Mouse (Mus musculus): Measurements from ENCODE around the gene Chst1. TPM values are rescaled to one million over a fixed set of nuclear protein-coding genes. Genes with fewer than 3 reads are reported as not detected.
A peak's percentile ranks its signal among the peaks of the same experiment; 100 is the strongest.

Gene Chst1
- polyA plus RNA-seq, 1 experiment from 2014 or later: 18.9 TPM

- Histone ChIP-seq H3K27me3 (replicated peaks; ENCODE audit: control insufficient read depth, insufficient read depth, low read length) (no peaks in the 10 kb centered on the region), H3K4me3 (ENCODE audit: low read depth, low read length) (no peak overlapping the region), H3K9me3 (replicated peaks; ENCODE audit: control insufficient read depth, low read length) (no peaks in the 10 kb centered on the region), H3K4me1 (ENCODE audit: control insufficient read depth, insufficient read depth, low read length) (peaks cover 7% of the 10 kb centered on the region; the same call in 1 of the 2 replicates), H3K9ac (ENCODE audit: low read length) (no peak overlapping the region), H3K36me3 (ENCODE audit: control insufficient read depth, insufficient read depth, low read length) (0 out of 2 replicates have a peak, but pooled peaks cover 4% of the 10 kb centered on the region), H3K4me2 (ENCODE audit: low read length) (no peak overlapping the region), H3K27ac (ENCODE audit: low read depth, low read length) (no peak overlapping the region)
- ATAC-seq (no peak), DNase-seq (ENCODE audit: low spot score) (no peak)
- 70% methylated on average over 6 of the region's 6 CpGs for WGBS
These were observed 7.6 kb downstream of the Chst1 start for GRCm38 (mm10) chr2:92607153-92607552.

DNA sequence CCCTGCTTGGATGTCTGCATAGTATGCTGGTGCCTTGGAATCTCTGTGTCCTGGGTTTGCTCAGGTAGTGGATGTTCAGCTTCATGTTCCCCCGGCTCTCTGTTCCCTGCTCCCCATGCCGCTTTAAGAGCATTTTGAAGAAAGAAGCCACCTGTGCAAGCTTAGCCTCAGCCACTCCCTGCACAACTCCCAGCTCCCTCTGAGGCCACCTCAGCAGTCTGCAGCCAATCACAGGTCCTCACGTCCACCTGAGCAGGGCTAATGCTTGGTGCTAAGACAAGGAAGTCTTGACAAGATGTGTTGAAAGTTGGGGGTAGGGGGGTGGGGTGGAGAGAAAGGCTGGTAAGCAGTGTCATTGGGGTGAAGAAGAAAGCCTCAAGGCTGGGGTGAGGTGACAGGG is 8.1 kb downstream of the Chst1 start:
- ATAC-seq: no peak
- 0 out of 2 replicates have a peak, but pooled peaks cover 5% of the 10 kb centered on the region for H3K4me1 ChIP-seq (ENCODE audit: control insufficient read depth, insufficient read depth, low read length)
- H3K36me3 ChIP-seq (ENCODE audit: control insufficient read depth, insufficient read depth, low read length): 0 out of 2 replicates have a peak, but pooled peaks cover 5% of the 10 kb centered on the region
- no peaks in the 10 kb centered on the region for H3K27me3 ChIP-seq (replicated peaks; ENCODE audit: control insufficient read depth, insufficient read depth, low read length)
- H3K4me3 ChIP-seq (ENCODE audit: low read depth, low read length): no peak overlapping the region
- no peaks in the 10 kb centered on the region for H3K9me3 ChIP-seq (replicated peaks; ENCODE audit: control insufficient read depth, low read length)
- no peak overlapping the region for H3K27ac ChIP-seq (ENCODE audit: low read depth, low read length)
- no peak for DNase-seq (ENCODE audit: low spot score)
- H3K4me2 ChIP-seq (ENCODE audit: low read length): no peak overlapping the region
- 89% methylated on average over 3 of the region's 3 CpGs for WGBS
- no peak overlapping the region for H3K9ac ChIP-seq (ENCODE audit: low read length)

DNA sequence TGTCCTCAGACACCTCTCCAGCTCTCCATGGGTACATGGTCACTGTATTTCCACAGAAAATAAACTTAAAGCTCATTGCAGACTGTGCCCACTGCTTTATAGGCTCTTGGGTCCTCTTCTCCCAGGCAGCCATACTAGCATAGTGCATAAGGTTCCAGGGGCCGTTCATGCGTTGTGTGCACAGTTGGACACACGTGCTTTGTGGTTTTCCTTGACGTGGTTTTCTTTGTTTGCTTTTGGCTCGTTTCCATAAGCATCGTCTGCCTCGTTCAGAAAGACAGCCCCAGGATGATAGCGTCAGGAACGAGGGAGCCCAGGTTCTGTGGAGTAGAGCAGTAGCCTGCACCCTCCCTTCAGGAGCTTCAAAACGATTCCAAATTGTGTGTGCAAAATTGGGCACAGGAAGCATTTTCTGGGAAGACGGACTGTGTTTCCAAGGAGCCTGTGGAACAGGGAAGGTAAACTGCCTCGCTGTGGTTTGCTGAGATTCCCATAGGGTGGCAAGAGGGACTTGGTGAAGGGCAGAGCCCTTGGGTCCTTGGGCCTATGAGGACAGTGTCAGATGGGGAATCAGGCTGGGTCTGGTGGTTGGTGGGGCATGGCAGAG is 8.6 kb downstream of the Chst1 start:
- Histone ChIP-seq H3K4me1 (ENCODE audit: control insufficient read depth, insufficient read depth, low read length) (0 out of 2 replicates have a peak, but pooled peaks cover 2% of the 10 kb centered on the region), H3K4me3 (ENCODE audit: low read depth, low read length) (no peak overlapping the region), H3K9ac (ENCODE audit: low read length) (no peak overlapping the region), H3K36me3 (ENCODE audit: control insufficient read depth, insufficient read depth, low read length) (0 out of 2 replicates have a peak, but pooled peaks cover 5% of the 10 kb centered on the region), H3K4me2 (ENCODE audit: low read length) (no peak overlapping the region), H3K27ac (ENCODE audit: low read depth, low read length) (no peak overlapping the region), H3K27me3 (replicated peaks; ENCODE audit: control insufficient read depth, insufficient read depth, low read length) (no peaks in the 10 kb centered on the region), H3K9me3 (replicated peaks; ENCODE audit: control insufficient read depth, low read length) (no peaks in the 10 kb centered on the region)
- no peak for ATAC-seq
- WGBS: 43% methylated on average over 12 of the region's 12 CpGs
- no peak for DNase-seq (ENCODE audit: low spot score)

DNA sequence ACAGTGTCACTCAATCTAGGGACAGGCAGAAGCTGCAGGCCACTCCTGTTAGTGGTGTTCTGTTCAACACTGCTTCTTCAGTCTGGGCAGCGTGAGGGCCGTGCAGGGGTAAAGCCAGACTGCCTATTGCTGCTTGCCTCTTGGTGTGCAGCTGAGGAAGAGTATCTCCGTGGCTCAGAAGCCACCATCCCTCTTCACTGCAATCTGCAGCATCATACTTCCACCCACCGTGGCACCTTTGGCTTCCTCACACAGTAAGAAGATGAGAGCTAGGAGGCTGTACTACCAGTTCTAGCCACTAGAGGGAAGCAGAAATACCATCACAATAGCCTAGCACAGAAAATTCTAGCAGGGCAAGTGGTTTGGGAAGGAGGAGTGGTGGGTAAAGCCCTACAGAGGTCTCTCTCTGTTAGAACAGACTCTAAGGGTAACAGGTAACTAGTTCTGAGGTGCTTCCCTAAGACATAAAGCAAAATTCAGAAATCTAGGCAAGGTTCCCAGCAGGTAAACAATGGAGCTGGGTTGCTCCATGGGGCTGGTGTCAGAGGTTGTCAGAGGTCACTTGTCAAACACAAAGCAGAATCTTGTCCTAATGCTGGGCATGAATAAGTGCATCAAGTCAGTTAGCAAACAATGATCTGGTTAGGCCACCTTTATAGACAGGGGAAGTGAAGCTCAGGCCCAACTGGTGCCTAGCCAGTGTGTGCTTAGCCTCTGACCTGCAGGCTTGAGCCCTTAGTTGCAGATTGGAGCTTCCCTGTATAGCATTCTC is 9.5 kb downstream of the Chst1 start:
- ATAC-seq (peak; percentile 66), DNase-seq (ENCODE audit: low spot score) (peak; percentile 86)
- no peak overlapping the region for H3K27ac ChIP-seq (ENCODE audit: low read depth, low read length)
- H3K27me3 ChIP-seq (replicated peaks; ENCODE audit: control insufficient read depth, insufficient read depth, low read length): no peaks in the 10 kb centered on the region
- H3K4me1 ChIP-seq (ENCODE audit: control insufficient read depth, insufficient read depth, low read length): no peaks in the 10 kb centered on the region
- 58% methylated on average over 4 of the region's 4 CpGs for WGBS
- H3K4me2 ChIP-seq (ENCODE audit: low read length): no peak overlapping the region
- no peak overlapping the region for H3K9ac ChIP-seq (ENCODE audit: low read length)
- H3K36me3 ChIP-seq (ENCODE audit: control insufficient read depth, insufficient read depth, low read length): peaks cover 5% of the 10 kb centered on the region; the same call in 1 of the 2 replicates
- no peaks in the 10 kb centered on the region for H3K9me3 ChIP-seq (replicated peaks; ENCODE audit: control insufficient read depth, low read length)
- H3K4me3 ChIP-seq (ENCODE audit: low read depth, low read length): no peak overlapping the region

- Histone ChIP-seq H3K9me3 (replicated peaks; ENCODE audit: control insufficient read depth, low read length) (no peaks in the 10 kb centered on the region), H3K4me3 (ENCODE audit: low read depth, low read length) (no peak overlapping the region), H3K4me2 (ENCODE audit: low read length) (no peak overlapping the region), H3K4me1 (ENCODE audit: control insufficient read depth, insufficient read depth, low read length) (no peaks in the 10 kb centered on the region), H3K27ac (ENCODE audit: low read depth, low read length) (no peak overlapping the region), H3K27me3 (replicated peaks; ENCODE audit: control insufficient read depth, insufficient read depth, low read length) (no peaks in the 10 kb centered on the region), H3K9ac (ENCODE audit: low read length) (no peak overlapping the region), H3K36me3 (ENCODE audit: control insufficient read depth, insufficient read depth, low read length) (peaks cover 7% of the 10 kb centered on the region; the same call in 1 of the 2 replicates)
- 84% methylated on average over 3 of the region's 3 CpGs for WGBS
- ATAC-seq (no peak), DNase-seq (ENCODE audit: low spot score) (no peak)
These were observed 10.3 kb downstream of the Chst1 start for GRCm38 (mm10) chr2:92609704-92610379.

- H3K4me1 ChIP-seq (ENCODE audit: control insufficient read depth, insufficient read depth, low read length): no peaks in the 10 kb centered on the region
- WGBS: 97% methylated on average over 15 of the region's 15 CpGs
- H3K9me3 ChIP-seq (replicated peaks; ENCODE audit: control insufficient read depth, low read length): no peaks in the 10 kb centered on the region
- ATAC-seq (no peak), DNase-seq (ENCODE audit: low spot score) (no peak)
- H3K9ac ChIP-seq (ENCODE audit: low read length): no peak overlapping the region
- no peak overlapping the region for H3K4me2 ChIP-seq (ENCODE audit: low read length)
- no peak overlapping the region for H3K27ac ChIP-seq (ENCODE audit: low read depth, low read length)
- no peak overlapping the region for H3K4me3 ChIP-seq (ENCODE audit: low read depth, low read length)
- peaks cover 7% of the 10 kb centered on the region; the same call in 1 of the 2 replicates for H3K36me3 ChIP-seq (ENCODE audit: control insufficient read depth, insufficient read depth, low read length)
- H3K27me3 ChIP-seq (replicated peaks; ENCODE audit: control insufficient read depth, insufficient read depth, low read length): no peaks in the 10 kb centered on the region
These were observed 14.1 kb downstream of the Chst1 start for GRCm38 (mm10) chr2:92613645-92614044.

GRCm38 (mm10) chr2:92614106-92614505 is 14.6 kb downstream of the Chst1 start:
- H3K27ac ChIP-seq (ENCODE audit: low read depth, low read length): no peak overlapping the region
- H3K4me1 ChIP-seq (ENCODE audit: control insufficient read depth, insufficient read depth, low read length): no peaks in the 10 kb centered on the region
- WGBS: 91% methylated on average over 14 of the region's 14 CpGs
- H3K9ac ChIP-seq (ENCODE audit: low read length): no peak overlapping the region
- H3K4me3 ChIP-seq (ENCODE audit: low read depth, low read length): no peak overlapping the region
- ATAC-seq (no peak), DNase-seq (ENCODE audit: low spot score) (no peak)
- no peak overlapping the region for H3K4me2 ChIP-seq (ENCODE audit: low read length)
- no peaks in the 10 kb centered on the region for H3K9me3 ChIP-seq (replicated peaks; ENCODE audit: control insufficient read depth, low read length)
- H3K36me3 ChIP-seq (ENCODE audit: control insufficient read depth, insufficient read depth, low read length): peaks cover 7% of the 10 kb centered on the region; the same call in 1 of the 2 replicates
- H3K27me3 ChIP-seq (replicated peaks; ENCODE audit: control insufficient read depth, insufficient read depth, low read length): no peaks in the 10 kb centered on the region

DNA sequence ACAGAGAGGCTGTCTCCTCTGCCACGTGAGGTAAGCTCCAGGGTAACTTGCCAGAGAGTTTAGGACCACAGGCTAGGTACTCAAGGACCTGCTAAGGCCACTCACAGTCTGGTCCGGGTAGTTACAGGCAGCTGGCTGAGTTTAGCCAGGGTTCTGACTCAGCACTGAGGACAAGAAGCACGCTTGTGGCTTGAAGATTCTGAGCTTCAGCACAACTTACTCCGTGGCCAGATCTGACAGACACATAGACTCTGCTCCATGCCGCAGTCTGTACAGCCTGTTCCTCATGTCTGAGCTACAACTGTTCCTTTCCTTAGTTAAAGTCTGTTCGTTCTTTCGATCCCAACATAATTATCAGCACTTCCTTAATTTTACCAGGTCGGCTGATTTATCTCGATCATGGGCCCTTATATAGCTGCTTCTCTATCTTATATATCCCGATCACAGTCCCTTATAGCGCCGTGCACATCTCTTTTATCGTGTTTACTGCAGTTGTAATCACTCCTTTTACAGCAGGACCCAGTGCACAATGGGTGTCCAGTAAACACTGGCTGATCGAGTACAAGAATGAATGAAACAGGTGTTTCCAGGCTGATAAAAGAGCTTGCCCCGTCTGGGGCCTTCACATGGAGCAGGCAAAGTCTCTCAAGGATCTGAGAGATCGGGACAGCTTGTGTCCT is 17.7 kb downstream of the Chst1 start:
- DNase-seq (ENCODE audit: low spot score) (no peak), ATAC-seq (no peak)
- Histone ChIP-seq H3K9ac (ENCODE audit: low read length) (no peak overlapping the region), H3K36me3 (ENCODE audit: control insufficient read depth, insufficient read depth, low read length) (peaks cover 2% of the 10 kb centered on the region; the same call in 1 of the 2 replicates), H3K27me3 (replicated peaks; ENCODE audit: control insufficient read depth, insufficient read depth, low read length) (no peaks in the 10 kb centered on the region), H3K9me3 (replicated peaks; ENCODE audit: control insufficient read depth, low read length) (no peaks in the 10 kb centered on the region), H3K4me2 (ENCODE audit: low read length) (no peak overlapping the region), H3K4me3 (ENCODE audit: low read depth, low read length) (no peak overlapping the region), H3K27ac (ENCODE audit: low read depth, low read length) (no peak overlapping the region), H3K4me1 (ENCODE audit: control insufficient read depth, insufficient read depth, low read length) (no peaks in the 10 kb centered on the region)
- 76% methylated on average over 16 of the region's 16 CpGs for WGBS

Measured in forebrain, embryonic 14.5 days (tissue).